Mouse (Mus musculus) NIH3T3 (cell line): ENCODE measurements at regions not wholly inside any gene's neighbourhood (a gene's known extent, or its start where the extent isn't known, plus 50 kb on each side); places are given as distances from the start of the nearest gene placed in this dataset.

ENCODE experiments used
- DNase-seq: peaks from one replicate; pipeline ENCODE4 v3.0.0-alpha.2; 2012; ENCODE audit warnings: low read depth

DNA sequence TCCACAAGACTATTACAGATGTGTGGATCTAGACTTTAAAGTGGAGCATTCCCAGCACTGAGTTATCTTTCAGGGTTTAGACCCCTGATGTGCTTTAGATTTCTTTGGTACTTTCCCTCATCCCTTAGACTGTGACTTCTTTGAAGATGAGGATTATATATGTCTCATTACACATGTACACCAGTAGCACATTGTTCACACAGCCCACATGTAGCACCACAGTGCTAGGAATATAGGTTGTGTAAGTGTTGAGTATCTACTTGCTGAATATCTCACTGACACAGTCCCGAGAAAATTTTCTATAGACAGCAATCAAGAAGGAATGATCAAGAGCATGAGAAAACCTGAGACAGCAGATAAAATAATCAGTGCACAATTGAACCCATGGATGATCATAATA, 243.4 kb upstream of the Brinp1 start:
- no peak for DNase-seq

DNA sequence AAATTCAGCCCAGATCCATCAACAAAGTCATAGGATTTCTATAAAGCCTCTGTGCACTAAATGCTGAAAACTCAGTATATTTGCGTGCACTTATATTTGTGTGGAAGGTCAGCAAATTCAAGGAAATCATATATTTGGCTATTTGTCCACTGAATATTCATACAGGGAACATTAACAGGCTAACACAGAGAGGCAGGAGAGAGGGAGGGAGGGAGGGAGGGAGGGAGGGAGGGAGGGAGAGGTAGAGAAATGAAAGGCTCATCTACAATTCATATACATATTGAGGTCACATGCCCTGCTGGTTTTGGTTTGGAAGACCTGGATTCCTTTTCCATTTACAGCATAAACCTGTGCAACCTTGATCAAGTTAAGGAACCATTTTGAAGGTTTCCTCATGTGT, 241.9 kb upstream of the Brinp1 start:
- no peak for DNase-seq

DNA sequence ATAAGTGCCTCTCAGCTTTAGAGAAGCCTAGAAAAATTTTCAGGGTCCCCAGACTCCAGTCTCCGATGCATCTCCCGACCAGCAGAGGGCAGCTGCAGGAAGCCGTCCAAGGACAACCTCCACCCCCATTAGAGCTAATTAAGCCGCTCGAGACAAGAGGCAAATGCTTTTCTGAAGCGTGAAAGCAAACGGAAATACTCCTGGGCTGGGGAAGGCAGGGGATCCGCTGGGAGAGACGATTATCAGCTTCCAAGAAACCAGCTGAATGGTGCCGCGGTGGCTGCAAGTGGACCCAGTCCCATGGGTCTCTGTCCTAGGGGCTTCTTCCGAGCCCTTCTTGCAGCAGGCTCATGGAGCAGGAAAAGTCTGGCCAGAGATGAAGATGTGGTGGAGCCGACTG, 241.4 kb upstream of the Brinp1 start:
- peak; percentile 67 for DNase-seq
